Mouse (Mus musculus): ENCODE results near the gene 4933424G06Rik.

DNA sequence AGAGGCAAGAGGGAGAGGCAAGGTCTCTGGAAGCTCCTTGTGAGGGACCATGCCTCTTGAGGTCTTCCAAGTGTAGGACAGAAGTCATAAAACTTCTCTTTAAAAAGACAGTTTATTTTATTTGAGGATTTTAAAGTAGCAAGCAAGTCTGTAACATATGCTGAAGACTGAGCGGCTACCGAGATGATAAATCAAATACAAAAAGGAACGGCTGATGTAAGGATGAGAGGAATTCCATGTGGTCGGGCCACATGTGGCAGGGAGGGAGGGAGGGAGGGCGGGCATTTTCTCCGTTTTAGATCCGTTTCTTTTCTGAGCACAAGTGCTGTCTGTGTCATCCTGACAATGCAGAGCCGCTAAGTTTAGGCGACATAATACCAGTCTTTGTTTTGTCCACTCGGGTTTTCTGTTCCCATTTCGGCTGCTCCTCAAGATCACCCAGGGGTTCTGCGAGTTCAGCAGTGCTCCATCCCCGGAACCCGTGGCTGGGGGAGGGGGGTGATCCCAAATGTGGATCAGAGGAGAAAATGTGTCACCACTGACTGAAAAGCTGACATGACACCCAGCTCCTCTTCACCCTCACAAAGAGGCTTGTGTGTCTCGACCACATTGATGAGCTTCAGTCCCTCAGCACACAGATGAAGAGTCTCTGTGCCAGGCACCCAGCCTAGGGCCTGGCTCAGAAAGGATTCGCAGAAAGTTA lies 37.1 kb upstream of the 4933424G06Rik start:
- TF ChIP-seq CTCF (IDR thresholded peaks at IDR 0.05; ENCODE audit: extremely low read depth, insufficient read depth, low read length), result no peak
- no peak for TF ChIP-seq POLR2A (IDR thresholded peaks at IDR 0.05; ENCODE audit: extremely low read depth, insufficient read depth, low read length)
